In the genomic region with DNA sequence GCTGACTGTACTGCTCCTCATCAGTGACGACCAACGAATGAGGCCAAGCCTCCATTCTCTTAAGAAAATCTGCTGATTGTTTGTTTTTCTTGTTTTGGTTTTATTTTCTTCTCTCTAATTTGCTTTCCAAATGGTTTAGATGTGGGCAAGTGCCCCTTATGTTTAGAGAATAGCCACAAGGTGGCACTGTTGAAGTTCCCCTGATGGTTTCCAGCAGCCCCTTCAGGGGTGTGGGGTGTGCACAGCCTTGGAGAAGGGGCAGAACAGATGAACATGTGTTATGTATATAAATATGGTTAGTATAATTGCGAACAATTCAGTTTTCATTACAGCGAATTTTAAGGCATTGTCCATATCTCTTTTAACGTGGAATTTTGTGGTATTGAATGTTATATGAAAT, we compare ENCODE assay signal across 8 mouse cellular contexts.
DNase-seq lines count a peak whose midpoint lies in the region; ATAC-seq lines count a peak whose summit lies in the region.

No protein-coding gene starts in this region.

- 64% methylated on average over 5 of the region's 5 CpGs for WGBS in hindbrain, embryonic 11.5 days
- 60% methylated on average over 5 of the region's 5 CpGs for WGBS in hindbrain, embryonic 12.5 days
- 52% methylated on average over 5 of the region's 5 CpGs for WGBS in embryonic facial prominence, embryonic 11.5 days
- 66% methylated on average over 5 of the region's 5 CpGs for WGBS in neural tube, embryonic 14.5 days

- no peak overlapping the region for H3K27ac ChIP-seq in hindbrain, embryonic 11.5 days (ENCODE audit: low read depth, low read length)
- H3K27ac ChIP-seq in hindbrain, embryonic 12.5 days = no peak overlapping the region
- H3K27ac ChIP-seq in embryonic facial prominence, embryonic 11.5 days (replicated peaks; ENCODE audit: low read depth, low read length) = no peak overlapping the region
- H3K27ac ChIP-seq in neural tube, embryonic 14.5 days (ENCODE audit: low read depth, low read length) = no peak overlapping the region

- H3K4me2 ChIP-seq in hindbrain, embryonic 11.5 days (replicated peaks; ENCODE audit: low read depth, low read length) = no peak overlapping the region
- H3K4me2 ChIP-seq in hindbrain, embryonic 12.5 days (replicated peaks) = no peak overlapping the region
- H3K4me2 ChIP-seq in embryonic facial prominence, embryonic 11.5 days (ENCODE audit: low read depth, low read length) = no peak overlapping the region
- no peak overlapping the region for H3K4me2 ChIP-seq in neural tube, embryonic 14.5 days (ENCODE audit: low read depth, low read length)

- no peaks in the 10 kb centered on the region for H3K4me1 ChIP-seq in hindbrain, embryonic 11.5 days (replicated peaks; ENCODE audit: control insufficient read depth, insufficient read depth, low read length)
- peaks cover 5% of the 10 kb centered on the region; the same call in 1 of the 2 replicates for H3K4me1 ChIP-seq in hindbrain, embryonic 12.5 days
- H3K4me1 ChIP-seq in embryonic facial prominence, embryonic 11.5 days (ENCODE audit: control insufficient read depth, insufficient read depth, low read length) = no peaks in the 10 kb centered on the region
- H3K4me1 ChIP-seq in neural tube, embryonic 14.5 days (ENCODE audit: control insufficient read depth, insufficient read depth, low read length) = no peaks in the 10 kb centered on the region

- H3K27me3 ChIP-seq in hindbrain, embryonic 11.5 days (ENCODE audit: control insufficient read depth, insufficient read depth, low read length) = no peaks in the 10 kb centered on the region
- H3K27me3 ChIP-seq in hindbrain, embryonic 12.5 days = no peaks in the 10 kb centered on the region
- H3K27me3 ChIP-seq in embryonic facial prominence, embryonic 11.5 days (ENCODE audit: control insufficient read depth, insufficient read depth, low read length) = no peaks in the 10 kb centered on the region
- H3K27me3 ChIP-seq in neural tube, embryonic 14.5 days (ENCODE audit: control insufficient read depth, insufficient read depth, low read length) = no peaks in the 10 kb centered on the region

- no peak overlapping the region for H3K9ac ChIP-seq in hindbrain, embryonic 11.5 days (ENCODE audit: low read depth, low read length)
- no peak overlapping the region for H3K9ac ChIP-seq in hindbrain, embryonic 12.5 days
- no peak overlapping the region for H3K9ac ChIP-seq in embryonic facial prominence, embryonic 11.5 days (replicated peaks; ENCODE audit: low read length)
- H3K9ac ChIP-seq in neural tube, embryonic 14.5 days (replicated peaks; ENCODE audit: low read depth, low read length) = no peak overlapping the region

- peak; percentile 61 for DNase-seq in hindbrain, embryonic 11.5 days (ENCODE audit: low spot score)
- peak; percentile 22 for DNase-seq in right cerebral cortex, postnatal 4 days
- DNase-seq in right cerebral cortex, postnatal 14 days = no peak
- DNase-seq in embryonic facial prominence, embryonic 11.5 days (ENCODE audit: low spot score) = peak; percentile 71
- DNase-seq in right cerebral cortex, postnatal 25 days = no peak

- H3K36me3 ChIP-seq in hindbrain, embryonic 11.5 days (ENCODE audit: control insufficient read depth, insufficient read depth, low read length) = no peaks in the 10 kb centered on the region
- peaks cover 4% of the 10 kb centered on the region for H3K36me3 ChIP-seq in hindbrain, embryonic 12.5 days
- no peaks in the 10 kb centered on the region for H3K36me3 ChIP-seq in embryonic facial prominence, embryonic 11.5 days (replicated peaks; ENCODE audit: control insufficient read depth, insufficient read depth, low read depth, low read length)
- no peaks in the 10 kb centered on the region for H3K36me3 ChIP-seq in neural tube, embryonic 14.5 days (ENCODE audit: control insufficient read depth, insufficient read depth, low read length)

- H3K9me3 ChIP-seq in hindbrain, embryonic 11.5 days (ENCODE audit: control insufficient read depth, low read length) = no peaks in the 10 kb centered on the region
- no peaks in the 10 kb centered on the region for H3K9me3 ChIP-seq in hindbrain, embryonic 12.5 days (replicated peaks)
- no peaks in the 10 kb centered on the region for H3K9me3 ChIP-seq in embryonic facial prominence, embryonic 11.5 days (replicated peaks; ENCODE audit: control insufficient read depth, low read length)
- H3K9me3 ChIP-seq in neural tube, embryonic 14.5 days (ENCODE audit: control insufficient read depth, low read length) = no peaks in the 10 kb centered on the region

- no peak for ATAC-seq in hindbrain, embryonic 11.5 days (ENCODE audit: low FRiP score)
- no peak for ATAC-seq in hindbrain, embryonic 12.5 days (ENCODE audit: low FRiP score)
- peak; percentile 48; the same call in 1 of the 2 replicates for ATAC-seq in embryonic facial prominence, embryonic 11.5 days (replicated peaks; ENCODE audit: insufficient number of reproducible peaks, low FRiP score, low TSS enrichment, low read depth)
- peak; percentile 61; the same call in 1 of the 2 replicates for ATAC-seq in neural tube, embryonic 14.5 days (ENCODE audit: low read depth)
- no peak for ATAC-seq in monocyte, adult 5-6 weeks (replicated peaks; ENCODE audit: insufficient number of reproducible peaks, low FRiP score, low TSS enrichment, poor library complexity, severe bottlenecking)

- no peak overlapping the region for H3K4me3 ChIP-seq in hindbrain, embryonic 11.5 days (ENCODE audit: low read depth, low read length)
- H3K4me3 ChIP-seq in hindbrain, embryonic 12.5 days = no peak overlapping the region
- H3K4me3 ChIP-seq in embryonic facial prominence, embryonic 11.5 days (ENCODE audit: low read depth, low read length) = no peak overlapping the region
- no peak overlapping the region for H3K4me3 ChIP-seq in neural tube, embryonic 14.5 days (ENCODE audit: low read depth, low read length)

Comparison
In these comparisons a context has a peak if more than half of its experiments do, and no peak if none do; other contexts are left out.
1. DNase-seq: peak in hindbrain, embryonic 11.5 days (single experiment), right cerebral cortex, postnatal 4 days (single experiment) and embryonic facial prominence, embryonic 11.5 days (single experiment); none in right cerebral cortex, postnatal 14 days (single experiment) and right cerebral cortex, postnatal 25 days (single experiment).
2. ATAC-seq: peak in embryonic facial prominence, embryonic 11.5 days (single experiment) and neural tube, embryonic 14.5 days (single experiment); none in hindbrain, embryonic 11.5 days (single experiment), hindbrain, embryonic 12.5 days (single experiment) and monocyte, adult 5-6 weeks (single experiment).